Mouse (Mus musculus) c-Kit-negative CD71-positive TER-119-positive erythroid progenitor cells, embryonic 14.5 days (primary cell): ENCODE data around the gene Olfr1493-ps1.

Source experiments
- DNase-seq: peaks from one replicate; pipeline ENCODE4 v3.0.0-alpha.2; 2013; ENCODE audit warnings: low read depth, low spot score

Olfr1493-ps1 gene

DNA sequence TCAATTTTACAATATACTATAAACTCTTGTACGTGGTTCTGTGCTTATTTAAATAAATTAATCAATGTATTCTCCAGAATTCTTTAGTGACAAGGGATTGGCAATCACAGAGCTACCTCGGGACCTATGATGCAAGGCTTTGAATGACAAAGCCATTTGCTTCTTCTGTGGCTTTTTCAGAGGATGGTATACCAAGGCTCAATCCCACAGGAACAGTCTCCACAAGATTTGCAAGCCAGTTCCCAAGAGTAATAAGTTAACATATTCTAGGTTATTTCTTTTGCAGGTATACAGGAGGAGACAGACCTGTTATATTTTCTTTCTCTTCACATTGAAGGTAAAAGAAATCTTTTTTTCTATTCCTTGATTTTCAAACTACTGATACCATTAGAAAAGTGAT lies at the start of gene Olfr1493-ps1:
Gene Olfr1493-ps1, plus strand, starts transcription at position 301 of the 400 bp plus-strand sequence.
- no peak for DNase-seq

DNA sequence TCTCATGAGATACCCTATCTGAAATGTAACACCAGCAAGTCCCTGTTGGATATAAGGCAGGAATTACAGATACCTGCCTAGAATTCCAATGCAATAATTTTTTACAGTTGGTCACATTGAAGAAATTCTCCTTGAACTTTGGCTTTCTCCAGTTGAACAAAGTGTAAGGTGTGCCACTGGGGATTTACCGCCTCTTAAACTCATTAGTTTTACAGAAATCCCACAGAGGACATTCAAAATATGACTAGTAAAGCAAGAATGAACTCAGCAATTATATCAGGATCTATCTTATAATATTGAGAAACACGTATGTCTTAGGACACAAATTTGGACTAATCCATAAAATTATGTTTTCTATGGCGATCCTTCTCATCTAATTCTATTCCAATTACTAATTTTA lies 26.1 kb upstream of the Olfr1493-ps1 start, which contains the start of gene Olfr1491:
Gene Olfr1491, plus strand, starts transcription at position 301 of the 400 bp plus-strand sequence.
- DNase-seq = no peak

DNA sequence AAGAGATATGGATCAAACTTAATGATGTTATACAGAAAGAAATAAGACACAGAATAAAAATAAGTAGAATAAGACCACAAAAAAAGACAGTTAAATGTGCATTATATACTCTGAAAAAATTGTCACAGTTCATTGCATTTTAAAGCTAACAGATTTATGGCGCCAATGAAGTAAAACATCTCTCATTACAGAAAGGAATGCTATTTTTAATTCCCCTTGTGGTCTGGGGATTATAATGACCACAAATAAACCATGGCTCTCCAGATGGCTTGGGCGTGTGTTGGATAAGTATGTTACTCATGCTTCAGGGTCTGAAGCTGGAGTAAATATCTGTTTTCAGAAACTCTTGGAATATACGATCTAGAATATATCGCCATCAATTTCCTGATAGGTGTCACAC lies 16.4 kb downstream of the Olfr1493-ps1 start, which contains the start of gene Olfr1494:
Gene Olfr1494, plus strand, starts transcription at position 301 of the 400 bp plus-strand sequence.
- no peak for DNase-seq

DNA sequence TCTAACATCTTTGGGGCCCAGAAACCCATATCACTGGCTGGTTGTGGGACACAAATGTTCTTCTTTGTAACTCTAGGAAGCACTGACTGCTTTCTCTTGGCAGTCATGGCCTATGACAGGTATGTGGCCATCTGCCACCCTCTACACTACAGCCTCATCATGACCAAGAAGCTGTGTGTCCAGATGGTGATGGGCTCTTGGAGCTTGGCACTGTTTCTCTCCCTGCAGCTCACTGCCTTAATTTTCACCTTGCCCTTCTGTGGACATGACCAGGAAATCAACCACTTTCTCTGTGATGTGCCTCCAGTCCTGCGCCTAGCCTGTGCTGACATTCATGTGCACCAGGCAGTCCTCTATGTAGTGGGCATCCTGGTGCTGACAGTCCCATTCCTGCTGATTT lies 26.3 kb downstream of the Olfr1493-ps1 start:
- DNase-seq = no peak

DNA sequence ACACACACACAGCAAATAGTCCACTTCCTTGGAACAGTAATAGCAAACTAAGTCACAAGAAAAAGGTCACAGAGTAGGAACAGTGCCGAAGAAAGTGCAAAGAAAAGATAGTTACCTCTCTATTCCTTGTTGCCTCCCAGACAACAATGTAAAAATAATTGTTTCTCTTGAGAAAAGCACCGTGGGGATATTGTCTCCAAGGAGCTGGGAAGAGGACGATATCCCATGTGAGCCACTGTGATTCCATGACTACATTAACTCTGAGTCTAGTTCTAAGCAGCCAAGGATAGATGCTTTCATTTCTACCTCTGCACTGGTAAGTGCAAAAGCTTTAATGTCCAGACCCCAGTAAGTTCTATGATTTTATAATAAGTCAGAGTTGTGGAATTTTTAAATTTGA lies 41.2 kb downstream of the Olfr1493-ps1 start, which contains the start of gene Olfr1495:
Gene Olfr1495, plus strand, starts transcription at position 301 of the 400 bp plus-strand sequence.
- DNase-seq = no peak

DNA sequence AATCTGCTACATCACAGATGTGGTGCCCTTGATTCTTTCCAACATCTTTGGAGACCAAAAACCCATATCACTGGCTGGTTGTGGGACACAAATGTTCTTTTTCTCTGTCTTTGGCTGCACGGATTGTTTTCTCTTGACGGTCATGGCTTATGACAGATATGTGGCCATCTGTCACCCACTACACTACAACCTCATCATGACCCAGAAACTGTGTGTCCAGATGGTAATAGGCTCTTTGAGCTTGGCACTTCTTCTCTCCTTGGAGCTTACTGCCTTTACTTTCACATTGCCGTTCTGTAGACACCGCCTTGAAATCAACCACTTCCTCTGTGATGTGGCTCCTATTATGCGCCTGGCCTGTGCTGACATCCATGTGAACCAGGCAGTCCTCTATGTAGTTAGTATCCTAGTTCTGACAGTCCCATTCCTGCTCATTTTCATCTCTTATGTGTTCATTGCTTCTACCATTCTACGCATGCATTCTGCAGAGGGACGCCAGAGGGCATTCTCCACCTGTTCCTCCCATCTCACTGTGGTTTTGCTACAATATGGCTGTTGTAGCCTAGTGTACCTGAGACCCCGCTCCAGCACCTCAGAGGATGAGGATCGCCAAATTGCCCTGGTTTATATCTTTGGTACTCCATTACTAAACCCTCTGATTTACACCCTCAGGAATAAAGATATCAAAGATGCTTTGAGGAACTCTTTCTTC lies 45.6 kb downstream of the Olfr1493-ps1 start:
- no peak for DNase-seq

DNA sequence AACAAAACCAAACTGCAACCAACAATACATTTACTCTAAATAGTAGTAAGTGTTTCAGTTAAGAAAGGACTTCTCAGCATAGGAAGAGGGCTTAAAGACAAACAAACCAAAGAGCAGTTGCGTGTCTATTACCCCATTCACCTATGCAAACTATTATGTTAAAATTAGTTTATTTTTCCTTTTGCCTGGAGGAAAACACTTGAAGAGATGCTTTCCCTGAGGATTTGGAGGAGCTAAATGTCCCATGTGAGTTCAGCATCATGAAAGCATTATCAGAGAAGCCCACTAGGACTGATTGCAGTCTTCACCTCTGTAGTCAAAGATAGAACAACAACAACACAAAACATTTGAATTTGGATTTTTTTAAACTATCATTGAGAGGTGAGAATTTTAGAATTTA lies 54.5 kb downstream of the Olfr1493-ps1 start, which contains the start of gene Olfr1496:
Gene Olfr1496, plus strand, starts transcription at position 301 of the 400 bp plus-strand sequence.
- no peak for DNase-seq
